Mouse (Mus musculus) CD4-positive helper T cell, adult 2 months (primary cell): ENCODE measurements around the gene Nek7.

ENCODE experiments used
- DNase-seq: peaks from one replicate; pipeline ENCODE4 v3.0.0-alpha.2; 2012; ENCODE audit warnings: low read depth, missing footprints, low spot score

The Nek7 gene

GRCm38 (mm10) chr1:138510566-138510965 is 109.4 kb downstream of the Nek7 start:
- DNase-seq = no peak

- no peak for DNase-seq
These were observed 112.4 kb downstream of the Nek7 start for GRCm38 (mm10) chr1:138507446-138508043.

- no peak for DNase-seq
These were observed 112.9 kb downstream of the Nek7 start for GRCm38 (mm10) chr1:138507014-138507413.

- DNase-seq = no peak
These were observed 115.7 kb downstream of the Nek7 start for GRCm38 (mm10) chr1:138504228-138504627.

- DNase-seq = no peak
These were observed 119.2 kb downstream of the Nek7 start for GRCm38 (mm10) chr1:138500691-138501090.

GRCm38 (mm10) chr1:138500155-138500554 is 119.8 kb downstream of the Nek7 start:
- DNase-seq = no peak

GRCm38 (mm10) chr1:138499461-138499860 is 120.5 kb downstream of the Nek7 start:
- no peak for DNase-seq

- DNase-seq = no peak
These were observed 128.4 kb downstream of the Nek7 start for GRCm38 (mm10) chr1:138491382-138492097.

GRCm38 (mm10) chr1:138487569-138487968 is 132.4 kb downstream of the Nek7 start:
- peak; percentile 4 for DNase-seq

GRCm38 (mm10) chr1:138480694-138481093 is 139.2 kb downstream of the Nek7 start:
- DNase-seq = no peak

- DNase-seq = no peak
These were observed 154.6 kb downstream of the Nek7 start for GRCm38 (mm10) chr1:138465352-138465751.

GRCm38 (mm10) chr1:138461425-138461824 is 158.5 kb downstream of the Nek7 start:
- no peak for DNase-seq

- DNase-seq = no peak
These were observed 170.5 kb downstream of the Nek7 start for GRCm38 (mm10) chr1:138449476-138449851.

GRCm38 (mm10) chr1:138448635-138449475 is 171.1 kb downstream of the Nek7 start:
- DNase-seq = peak; percentile 41

- DNase-seq = no peak
These were observed 173.1 kb downstream of the Nek7 start for GRCm38 (mm10) chr1:138446846-138447245.
